Mouse (Mus musculus) layer of hippocampus, adult 9-10 months (tissue): Measurements from ENCODE around the gene Cox8a.
A peak's percentile ranks its signal among the peaks of the same experiment; 100 is the strongest.

Experiments used
- DNase-seq: peaks from one replicate; pipeline ENCODE4 v3.0.0; 2022; ENCODE audit warnings: low spot score

Cox8a gene

GRCm38 (mm10) chr19:7222196-7222595 lies 4.8 kb upstream of the Cox8a start:
- DNase-seq = no peak

DNA sequence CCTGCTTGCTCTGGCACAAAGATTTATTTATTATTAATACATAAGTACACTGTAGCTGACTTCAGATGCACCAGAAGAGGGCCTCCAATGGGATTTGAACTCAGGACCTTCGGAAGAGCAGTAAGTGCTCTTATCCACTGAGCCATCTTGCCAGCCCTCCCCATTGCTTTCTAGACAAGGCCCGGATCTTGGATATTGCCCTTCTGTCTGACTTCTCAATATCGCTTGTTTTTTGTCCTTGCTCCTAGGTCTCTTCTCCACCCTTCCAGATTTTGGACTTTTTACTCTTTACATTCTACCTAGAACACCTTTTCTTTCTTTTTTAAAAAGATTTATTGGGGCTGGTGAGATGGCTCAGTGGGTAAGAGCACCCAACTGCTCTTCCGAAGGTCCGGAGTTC lies 1.3 kb upstream of the Cox8a start:
- no peak for DNase-seq

- DNase-seq = no peak
These were observed 481 bp upstream of the Cox8a start for GRCm38 (mm10) chr19:7217926-7218267.

DNA sequence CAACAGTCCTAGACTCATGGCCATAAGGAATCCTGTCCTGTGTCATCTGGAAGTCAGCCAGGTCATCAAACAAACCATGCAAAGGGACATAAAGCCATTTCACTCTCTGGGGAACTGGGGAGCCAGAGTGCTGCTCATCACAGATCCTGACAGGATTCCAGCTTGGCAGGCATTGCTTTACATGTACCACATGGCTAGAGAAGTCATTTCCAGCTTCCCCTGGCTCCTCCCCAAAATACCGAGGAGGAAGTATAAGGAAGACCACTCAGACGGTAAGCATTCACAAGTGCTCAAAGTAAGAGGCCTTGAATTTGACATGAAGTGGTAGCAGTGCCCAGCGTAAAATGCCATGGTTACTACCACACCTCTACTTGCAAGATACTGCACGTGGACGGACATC lies 2.9 kb downstream of the Cox8a start:
- no peak for DNase-seq

- no peak for DNase-seq
These were observed 4.4 kb downstream of the Cox8a start for GRCm38 (mm10) chr19:7213010-7213409.

DNA sequence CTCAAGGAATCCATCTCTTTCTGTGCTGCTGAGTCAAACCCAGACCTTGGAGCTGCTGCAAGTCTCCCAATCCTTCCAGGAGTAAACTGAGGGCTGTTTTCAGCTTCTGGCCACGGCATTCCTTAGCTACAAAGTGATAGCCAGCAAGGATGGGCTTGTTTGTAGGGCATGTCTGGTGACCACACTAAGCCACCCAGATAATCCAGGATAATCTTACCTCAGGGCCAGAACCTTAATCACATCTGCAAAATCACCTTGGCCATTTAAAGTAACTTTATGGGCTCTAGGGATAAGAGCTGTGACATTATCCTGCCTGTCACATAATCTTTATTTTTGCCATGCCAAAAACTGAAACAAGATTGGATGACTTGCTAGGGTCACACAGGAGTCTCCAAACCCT lies 5.2 kb downstream of the Cox8a start:
- no peak for DNase-seq

- no peak for DNase-seq
These were observed 7.3 kb downstream of the Cox8a start for GRCm38 (mm10) chr19:7209907-7210646.

- peak; percentile 80 for DNase-seq
These were observed 11.4 kb downstream of the Cox8a start, which contains the start of gene Otub1 for GRCm38 (mm10) chr19:7205753-7206736. Otub1 (minus strand) TSS chr19:7206316.

DNA sequence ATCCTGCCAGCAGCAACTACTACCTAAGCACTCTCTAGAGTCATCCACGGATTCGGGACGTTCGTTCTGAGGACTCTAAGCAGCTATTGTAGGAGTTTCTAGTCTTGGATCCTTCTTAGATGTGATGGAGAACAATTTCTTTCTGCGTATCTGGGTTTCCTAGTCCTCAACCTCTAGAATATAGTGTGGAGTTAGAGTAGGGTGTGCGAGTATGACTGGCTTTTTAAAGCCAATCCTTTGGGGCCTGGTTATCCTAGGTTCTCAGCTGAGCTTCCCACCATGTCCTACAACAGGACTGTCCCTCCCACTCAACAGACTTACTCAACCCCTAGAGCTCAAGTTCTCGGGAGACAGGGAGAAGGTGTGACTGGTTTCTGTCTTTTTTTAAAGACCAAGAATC lies 12.1 kb downstream of the Cox8a start:
- no peak for DNase-seq

DNA sequence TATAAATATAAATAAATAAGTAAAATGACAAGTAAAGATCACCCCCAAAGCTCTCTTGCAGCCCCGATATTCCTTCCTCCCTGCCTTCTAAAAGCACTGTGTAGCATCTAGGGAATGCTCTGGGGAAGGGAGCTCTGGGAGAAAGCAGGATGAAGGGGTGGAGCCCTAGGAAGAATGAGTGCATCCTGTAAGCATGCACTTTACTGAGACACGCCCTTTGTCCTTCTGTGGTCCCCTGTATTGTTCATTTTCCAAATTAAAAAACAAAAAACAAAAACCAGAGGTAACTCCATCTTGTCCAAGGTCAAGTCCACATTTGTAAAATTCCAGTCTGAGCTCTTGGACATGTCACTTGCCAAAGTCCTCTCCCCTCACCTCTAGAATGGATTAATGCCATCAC lies 12.5 kb downstream of the Cox8a start:
- no peak for DNase-seq

DNA sequence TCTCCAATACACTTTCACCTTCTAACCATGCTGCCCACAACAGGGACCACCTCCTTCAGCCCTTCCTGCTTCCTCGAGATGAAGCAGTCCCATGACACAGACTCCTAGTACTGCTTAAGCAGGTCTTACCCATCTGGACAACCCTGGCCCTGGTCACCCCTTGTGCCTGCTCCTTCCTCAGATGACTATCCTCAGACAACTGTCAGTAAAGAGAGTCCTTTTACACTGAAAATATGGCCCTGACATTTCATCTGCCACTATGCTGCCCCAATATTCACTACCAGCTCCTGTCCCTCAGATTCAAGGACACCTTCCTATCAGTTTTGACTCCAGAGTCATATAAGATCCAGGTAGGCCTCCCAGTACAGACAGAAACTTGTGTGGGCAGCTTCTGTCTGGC lies 17.0 kb downstream of the Cox8a start:
- DNase-seq = no peak

DNA sequence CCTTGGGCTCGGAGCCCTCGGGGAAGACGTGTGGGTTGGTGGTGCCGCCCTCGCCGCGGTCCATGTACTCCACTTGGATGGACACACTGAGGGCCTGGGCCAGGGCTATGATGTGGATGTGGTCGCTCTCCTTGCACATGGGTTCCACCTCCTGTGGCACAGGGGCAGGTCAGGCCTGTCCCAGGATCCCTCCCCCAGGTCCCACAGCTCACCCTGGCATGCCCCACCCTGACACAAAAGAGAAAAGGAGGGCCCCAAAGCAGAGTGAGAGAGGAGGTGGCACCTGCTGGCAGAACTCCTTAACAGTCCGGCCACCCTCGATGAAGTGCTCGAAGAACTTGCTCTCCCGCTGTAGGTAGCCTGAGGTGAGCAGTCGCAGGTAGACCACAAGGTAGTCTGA lies 18.3 kb downstream of the Cox8a start:
- DNase-seq = no peak

GRCm38 (mm10) chr19:7197445-7197844 lies 20.0 kb downstream of the Cox8a start:
- no peak for DNase-seq

DNA sequence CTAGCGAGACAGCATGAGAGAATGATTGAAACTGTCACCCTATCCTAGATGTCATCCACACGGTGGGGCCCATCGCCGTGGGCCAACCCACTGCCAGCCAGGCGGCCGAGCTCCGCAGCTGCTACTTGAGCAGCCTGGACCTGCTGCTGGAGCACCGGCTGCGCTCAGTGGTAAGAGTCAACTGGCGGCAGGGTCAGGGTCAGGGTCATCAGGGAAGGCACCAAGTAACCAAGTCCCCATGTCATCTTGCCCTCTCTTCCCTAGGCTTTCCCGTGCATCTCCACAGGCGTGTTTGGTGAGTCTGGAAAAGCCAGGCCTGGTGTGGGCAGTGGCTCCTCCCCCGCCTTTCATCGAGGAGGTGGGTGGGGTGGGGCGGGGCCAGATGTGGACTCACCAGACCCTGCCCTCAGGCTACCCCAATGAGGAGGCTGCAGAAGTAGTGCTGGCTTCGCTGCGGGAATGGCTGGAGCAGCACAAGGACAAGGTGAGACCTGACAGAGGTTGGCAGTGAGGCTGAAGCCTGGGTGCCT lies 20.6 kb downstream of the Cox8a start:
- no peak for DNase-seq

GRCm38 (mm10) chr19:7195900-7196728 lies 21.3 kb downstream of the Cox8a start:
- DNase-seq = no peak

DNA sequence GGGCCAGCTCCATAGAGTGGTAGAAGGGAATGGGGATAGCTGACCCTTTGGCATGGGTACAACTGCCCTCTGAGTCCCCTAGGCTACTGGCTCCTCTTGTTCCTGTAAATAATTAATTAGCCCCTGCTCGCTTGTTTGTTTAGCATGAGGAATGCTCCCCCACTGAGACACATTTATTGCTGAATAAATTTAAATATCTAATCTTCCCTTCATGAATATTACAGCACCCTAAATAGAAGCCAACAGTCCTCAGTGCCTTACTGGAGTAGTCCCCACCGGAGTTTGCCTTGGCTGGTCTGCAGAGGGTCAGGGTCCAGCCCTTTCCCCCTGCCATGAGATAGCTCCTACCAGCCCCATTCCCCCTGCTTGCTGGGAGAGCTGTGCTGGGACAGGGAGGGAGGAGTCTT lies 24.9 kb downstream of the Cox8a start:
- no peak for DNase-seq

DNA sequence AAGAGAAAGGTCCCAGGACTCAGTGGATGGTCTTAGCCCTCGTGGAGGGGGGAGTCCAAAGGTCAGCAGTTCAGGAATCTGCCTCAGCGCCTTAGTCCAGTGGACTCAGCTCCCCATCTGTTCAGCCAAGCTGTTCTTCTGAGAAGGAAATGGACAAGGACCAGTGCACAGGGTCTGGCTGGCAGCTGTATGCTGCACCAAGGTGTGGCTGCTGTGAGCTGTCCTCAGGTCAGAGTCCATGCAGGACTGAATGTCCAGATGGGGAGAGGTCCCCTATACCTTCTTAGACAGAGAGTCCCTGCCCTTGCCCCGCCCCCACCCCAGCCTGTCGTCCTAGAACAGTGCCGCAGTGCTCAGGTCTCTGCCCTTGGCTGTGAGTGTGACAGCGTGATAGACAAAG lies 25.8 kb downstream of the Cox8a start:
- DNase-seq = no peak

GRCm38 (mm10) chr19:7190986-7191385 lies 26.4 kb downstream of the Cox8a start:
- no peak for DNase-seq

- DNase-seq = no peak
These were observed 28.4 kb downstream of the Cox8a start for GRCm38 (mm10) chr19:7189026-7189425.

DNA sequence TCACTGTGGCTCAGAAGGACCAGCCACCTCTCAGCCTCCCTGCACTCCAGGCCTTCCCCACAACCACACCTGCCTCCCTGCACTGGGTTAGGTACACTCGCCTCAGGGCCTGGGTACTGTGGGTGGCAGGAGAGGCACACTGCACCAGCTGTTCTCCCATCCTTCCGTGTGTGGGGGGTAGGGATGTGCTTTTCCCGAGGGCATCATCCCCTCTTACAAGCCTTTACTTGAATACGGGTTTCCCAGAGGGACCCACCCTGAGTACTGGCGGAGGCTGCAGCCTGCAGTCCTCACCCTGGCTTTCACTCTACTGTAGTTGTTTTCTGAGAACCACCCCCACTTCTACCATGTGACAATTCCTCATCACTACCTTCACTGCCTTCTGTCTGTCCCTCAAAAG lies 30.3 kb downstream of the Cox8a start:
- no peak for DNase-seq

DNA sequence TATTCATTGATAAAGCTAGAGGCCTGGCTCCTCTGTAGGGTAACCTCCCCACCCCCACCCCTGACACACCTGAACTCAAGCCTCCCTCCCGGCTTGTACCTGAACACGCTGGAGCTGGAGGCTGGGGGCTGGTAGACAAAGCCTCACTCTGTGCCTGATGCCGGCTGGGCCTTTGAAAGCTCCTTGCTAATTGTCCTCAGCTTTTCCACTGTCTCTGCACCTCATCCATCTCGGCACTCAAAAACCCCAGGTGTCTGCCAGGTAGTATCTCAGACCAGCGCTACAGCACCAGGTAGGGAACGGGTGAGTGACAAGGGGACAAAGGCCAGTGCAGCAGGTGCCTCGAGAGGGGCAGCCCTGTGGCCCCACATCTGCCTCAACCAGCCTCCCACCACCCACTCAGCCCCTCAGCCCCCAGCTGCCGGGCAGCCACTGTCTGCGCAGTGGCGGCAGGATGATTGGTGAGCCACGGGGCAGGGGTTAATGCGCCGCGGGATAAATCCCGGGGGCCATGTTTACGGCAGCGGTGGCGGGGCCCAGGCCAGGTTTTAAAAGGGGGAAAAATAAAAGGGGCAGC lies 31.6 kb downstream of the Cox8a start:
- DNase-seq = no peak

DNA sequence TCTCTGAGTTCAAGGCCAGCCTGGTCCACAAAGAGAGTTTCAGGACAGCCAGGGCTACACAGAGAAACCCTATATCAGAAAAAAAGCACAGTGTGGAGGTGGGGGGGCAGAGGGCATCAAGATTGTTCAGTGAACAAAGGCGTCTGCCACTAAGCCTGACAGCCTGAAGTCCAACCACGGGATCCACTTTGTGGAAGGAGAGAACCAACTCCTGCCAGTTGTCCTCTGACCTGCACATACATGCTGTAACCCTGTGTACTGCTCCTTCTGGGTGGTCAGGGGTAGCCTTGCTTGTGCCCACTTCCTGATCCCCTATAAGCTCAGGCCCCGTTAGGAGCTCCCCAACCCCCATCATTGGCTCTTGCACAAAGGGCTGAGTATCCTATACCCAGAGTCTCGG lies 32.4 kb downstream of the Cox8a start:
- no peak for DNase-seq
